Mouse (Mus musculus) embryonic stem cell, embryonic (primary cell): ENCODE measurements at regions not wholly inside any gene's neighbourhood (a gene's known extent, or its start where the extent isn't known, plus 50 kb on each side); places are given as distances from the start of the nearest gene placed in this dataset.

Experiments
- CTCF ChIA-PET, 4 experiments: fragments of 300-600 bp in 2 of 4; fragments of 350-600 bp in 2 of 4; sonication (Branson Sonifier 250); formaldehyde crosslinking; loops; one replicate each; lab custom pipeline; 2022; ENCODE audit warnings: inconsistent platforms in 2 of 4; lab: Charles Lee
- POLR2A ChIA-PET, 4 experiments: fragments of 300-600 bp in 2 of 4; fragments of 350-600 bp in 2 of 4; sonication (Branson Sonifier 250); formaldehyde crosslinking; loops; one replicate each; lab custom pipeline; 2022; ENCODE audit warnings: antibody characterized with exemption in 4 of 4, inconsistent platforms in 1 of 4; lab: Charles Lee

DNA sequence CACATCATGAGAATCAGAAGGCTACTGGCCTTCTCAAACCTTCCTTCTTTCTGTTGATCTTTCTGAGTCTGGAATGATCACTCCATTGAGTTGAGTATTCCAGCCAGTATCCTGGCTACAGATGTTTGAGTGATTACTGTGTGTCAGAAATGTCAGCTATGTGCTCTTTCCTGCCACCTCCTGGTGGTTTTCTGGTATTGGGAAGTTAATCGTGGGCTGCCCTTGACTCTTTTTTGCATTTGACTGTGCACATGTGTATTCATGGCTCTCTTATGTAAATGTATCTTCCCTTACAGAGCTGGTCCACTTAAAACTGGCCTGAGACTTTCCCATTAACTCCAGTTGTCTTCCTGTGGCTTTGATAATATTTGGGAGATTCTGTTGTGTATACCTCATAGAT is 86.6 kb upstream of the Vmn1r26 start:
- ChIA-PET POLR2A (no interaction called here), CTCF (interaction anchor here in 1 of 4 experiments (0.6 kb wide), 1 partner anchor 633 kb away, joined by 3 read pairs; no protein-coding TSS in a partner anchor)
